Mouse (Mus musculus): ENCODE data around the gene Spats1. TPM values are rescaled to one million over a fixed set of nuclear protein-coding genes. Genes with fewer than 3 reads are reported as not detected.

The Spats1 gene
- polyA plus RNA-seq (2014; fragmentation: Illumina TruSeq; extraction: RNeasy Lipid Tissue Mini Kit (QIAGEN cat#74804); ENCODE audit: low read depth, low replicate concordance), result 31.2 TPM

DNA sequence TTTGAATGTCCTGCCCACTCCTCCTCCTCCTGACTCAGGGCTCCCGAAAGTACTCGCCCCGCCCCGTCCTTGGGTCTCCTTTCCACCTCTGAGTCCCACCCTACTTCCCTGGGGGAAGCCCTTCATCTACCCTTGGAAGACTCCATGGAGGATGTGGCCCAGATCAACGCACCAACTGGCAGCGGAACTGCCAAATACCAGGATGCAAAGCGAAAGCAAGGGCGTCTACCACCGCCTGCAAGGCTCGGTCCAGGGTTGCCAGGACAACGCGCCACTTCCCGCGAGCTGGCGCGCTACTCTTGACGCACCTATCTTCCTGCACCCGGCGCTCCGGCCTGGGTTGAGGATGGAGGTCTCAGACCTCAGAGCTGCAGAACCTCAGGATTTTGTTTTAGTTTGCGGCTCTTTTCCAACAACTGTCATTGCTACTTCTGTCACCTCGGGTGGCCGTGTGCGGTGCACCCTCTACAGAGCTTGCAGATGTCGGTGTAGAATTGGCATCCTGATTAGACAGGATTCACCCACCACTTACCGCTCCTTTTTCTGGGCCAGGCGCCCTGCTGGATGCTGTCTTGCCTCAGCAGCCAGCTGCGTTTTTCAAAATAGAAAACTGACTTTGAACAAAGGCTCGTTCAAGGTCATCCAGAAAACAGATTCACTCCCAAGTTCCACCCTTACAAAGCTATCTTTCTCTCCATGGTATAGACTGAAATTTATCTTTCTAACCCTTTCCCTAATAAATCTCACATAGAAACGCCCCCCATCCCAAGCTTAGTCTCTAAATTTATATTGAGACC lies at the start of gene Spats1:
Gene Spats1, minus strand, starts transcription at position 747 of the 797 bp plus-strand sequence.

GRCm38 (mm10) chr17:45523263-45523662 lies 48.0 kb upstream of the Spats1 start, which contains the start of gene Tcte1:
Gene Tcte1, plus strand, starts transcription at chr17:45523434.

DNA sequence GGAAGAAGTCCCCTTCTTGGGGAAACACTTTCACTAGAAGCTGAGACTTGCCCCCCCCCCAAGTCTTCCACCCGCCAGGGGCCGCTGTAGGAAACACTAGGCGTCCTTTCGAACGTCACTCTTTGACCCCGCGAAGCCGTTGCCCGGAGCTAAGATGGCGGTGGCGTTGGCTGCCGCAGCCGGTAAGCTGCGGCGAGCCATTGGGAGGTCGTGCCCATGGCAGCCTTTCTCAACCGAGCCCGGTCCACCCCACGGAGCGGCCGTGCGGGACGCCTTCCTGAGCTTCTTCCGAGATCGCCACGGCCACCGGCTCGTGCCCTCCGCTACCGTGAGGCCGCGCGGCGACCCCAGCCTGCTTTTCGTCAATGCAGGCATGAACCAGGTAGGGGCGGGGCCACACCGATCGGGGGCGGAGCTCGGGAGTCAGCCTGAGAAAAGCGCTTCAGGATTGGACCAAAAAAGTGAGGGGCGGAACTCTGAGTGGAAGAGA lies 31.5 kb upstream of the Spats1 start, which contains the start of gene Aars2:
Gene Aars2, plus strand, starts transcription at position 142 of the 490 bp plus-strand sequence.

DNA sequence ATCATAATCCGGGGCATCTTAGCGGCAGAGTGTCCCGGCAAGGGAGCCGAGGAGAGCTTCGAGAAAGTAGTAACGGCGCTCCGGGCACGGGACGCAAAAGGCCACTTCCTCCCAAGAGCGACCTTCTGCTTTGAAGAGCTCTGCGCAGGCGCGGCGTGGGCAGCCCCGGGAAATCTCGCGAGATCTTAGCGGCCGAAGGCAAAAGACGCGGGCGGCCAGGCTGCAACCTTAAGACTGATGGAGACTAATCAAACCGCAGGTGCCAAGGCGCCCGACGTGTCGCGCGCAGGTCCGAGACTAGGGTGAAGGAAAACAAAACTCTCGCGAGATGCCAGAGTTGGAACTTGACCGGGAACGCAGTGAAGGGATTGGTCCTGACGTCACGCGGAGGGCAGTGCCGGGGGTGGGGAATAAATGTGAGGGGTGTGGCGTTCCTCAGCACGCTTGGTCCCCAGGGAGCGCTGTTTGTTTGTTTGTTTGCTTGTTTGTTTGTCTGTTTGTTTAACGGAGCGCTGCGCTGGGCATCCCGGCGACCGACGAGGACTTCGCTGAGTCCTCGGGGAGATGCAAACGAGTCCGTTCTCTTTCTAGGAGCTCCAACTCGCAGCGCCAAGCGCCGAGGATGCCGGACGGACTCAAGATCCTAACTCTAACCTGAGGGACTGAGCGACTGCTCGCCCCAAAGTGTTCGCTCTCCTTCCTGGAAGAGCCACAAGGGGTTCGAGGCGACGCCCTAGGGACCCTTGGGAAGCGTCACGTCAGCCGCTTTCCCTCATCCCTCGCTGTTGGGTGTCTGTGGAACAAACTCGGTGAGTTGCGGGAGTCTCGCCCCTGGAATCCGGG lies 41.6 kb downstream of the Spats1 start, which contains the start of gene Cdc5l:
Gene Cdc5l, minus strand, starts transcription at position 319 of the 843 bp plus-strand sequence.

Other genes starting within 250 kb of the Spats1 start
- gene Cdc5l, start 41.7 kb downstream of the Spats1 start, polyA plus RNA-seq (2014; fragmentation: Illumina TruSeq; extraction: RNeasy Lipid Tissue Mini Kit (QIAGEN cat#74804); ENCODE audit: low read depth, low replicate concordance), result 61.1 TPM
- 0.27 TPM for gene Aars2, start 31.4 kb upstream of the Spats1 start, polyA plus RNA-seq (2014; fragmentation: Illumina TruSeq; extraction: RNeasy Lipid Tissue Mini Kit (QIAGEN cat#74804); ENCODE audit: low read depth, low replicate concordance)
- gene Tcte1, start 48.0 kb upstream of the Spats1 start, polyA plus RNA-seq (2014; fragmentation: Illumina TruSeq; extraction: RNeasy Lipid Tissue Mini Kit (QIAGEN cat#74804); ENCODE audit: low read depth, low replicate concordance), result 64.6 TPM
- gene Tmem151b, start 74.3 kb upstream of the Spats1 start, polyA plus RNA-seq (2014; fragmentation: Illumina TruSeq; extraction: RNeasy Lipid Tissue Mini Kit (QIAGEN cat#74804); ENCODE audit: low read depth, low replicate concordance), result 0.06 TPM
- gene Nfkbie, start 80.3 kb upstream of the Spats1 start, polyA plus RNA-seq (2014; fragmentation: Illumina TruSeq; extraction: RNeasy Lipid Tissue Mini Kit (QIAGEN cat#74804); ENCODE audit: low read depth, low replicate concordance), result 0.46 TPM
- 2.5 TPM for gene Slc35b2, start 88.5 kb upstream of the Spats1 start, polyA plus RNA-seq (2014; fragmentation: Illumina TruSeq; extraction: RNeasy Lipid Tissue Mini Kit (QIAGEN cat#74804); ENCODE audit: low read depth, low replicate concordance)
- 429 TPM for gene Hsp90ab1, start 97.9 kb upstream of the Spats1 start, polyA plus RNA-seq (2014; fragmentation: Illumina TruSeq; extraction: RNeasy Lipid Tissue Mini Kit (QIAGEN cat#74804); ENCODE audit: low read depth, low replicate concordance)
- 13.7 TPM for gene Slc29a1, start 124.2 kb upstream of the Spats1 start, polyA plus RNA-seq (2014; fragmentation: Illumina TruSeq; extraction: RNeasy Lipid Tissue Mini Kit (QIAGEN cat#74804); ENCODE audit: low read depth, low replicate concordance)
- not detected for gene Mymx, start 126.7 kb upstream of the Spats1 start, polyA plus RNA-seq (2014; fragmentation: Illumina TruSeq; extraction: RNeasy Lipid Tissue Mini Kit (QIAGEN cat#74804); ENCODE audit: low read depth, low replicate concordance)
- 23.4 TPM for gene Capn11, start 183.9 kb upstream of the Spats1 start, polyA plus RNA-seq (2014; fragmentation: Illumina TruSeq; extraction: RNeasy Lipid Tissue Mini Kit (QIAGEN cat#74804); ENCODE audit: low read depth, low replicate concordance)
- gene Mrpl14, start 210.9 kb upstream of the Spats1 start, polyA plus RNA-seq (2014; fragmentation: Illumina TruSeq; extraction: RNeasy Lipid Tissue Mini Kit (QIAGEN cat#74804); ENCODE audit: low read depth, low replicate concordance), result not detected
- 0.27 TPM for gene Tmem63b, start 211.5 kb upstream of the Spats1 start, polyA plus RNA-seq (2014; fragmentation: Illumina TruSeq; extraction: RNeasy Lipid Tissue Mini Kit (QIAGEN cat#74804); ENCODE audit: low read depth, low replicate concordance)